Mouse (Mus musculus): Measurements from ENCODE around the gene Gnai2. TPM values are rescaled to one million over a fixed set of nuclear protein-coding genes. Genes with fewer than 3 reads are reported as not detected.

Gene Gnai2
- polyA plus RNA-seq, 1 experiment, result 499 TPM

DNA sequence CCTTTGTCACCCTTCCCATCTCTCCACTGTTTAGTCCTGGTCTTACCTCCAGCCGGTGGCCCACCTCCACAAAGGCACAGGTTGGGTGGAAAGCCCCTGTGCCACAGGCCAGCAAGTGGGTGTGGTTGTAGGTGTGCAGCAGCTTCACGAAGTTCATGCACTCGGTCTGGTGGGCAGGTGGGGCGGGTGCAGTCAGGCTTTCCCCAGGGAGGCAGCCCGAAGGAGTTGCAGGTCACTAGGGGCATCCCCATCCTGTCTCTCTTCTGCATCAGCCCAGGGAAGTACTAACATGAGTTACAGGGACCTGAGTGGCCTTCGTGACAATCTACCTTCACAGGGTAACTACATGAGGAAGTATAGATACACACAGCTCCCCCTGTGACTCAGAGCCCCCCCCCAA is 31.9 kb downstream of the Gnai2 start:
- H3ac ChIP-seq (ENCODE audit: control insufficient read depth, insufficient read length), result no peak overlapping the region
- H3K36me3 ChIP-seq (ENCODE audit: control insufficient read depth, insufficient read depth), result peaks cover 7% of the 10 kb centered on the region
- no peaks in the 10 kb centered on the region for H3K79me2 ChIP-seq (ENCODE audit: control insufficient read depth, insufficient read depth)
- H3K4me3 ChIP-seq, result no peak overlapping the region
- H3K27me3 ChIP-seq (ENCODE audit: control insufficient read depth, insufficient read depth, insufficient read length), result no peaks in the 10 kb centered on the region
- no peak for TF ChIP-seq REST (IDR thresholded peaks at IDR 0.05; ENCODE audit: insufficient read depth, insufficient read length)
- no peak for TF ChIP-seq CEBPB (IDR thresholded peaks at IDR 0.05; ENCODE audit: insufficient read depth, poor library complexity, severe bottlenecking)
- no peak for TF ChIP-seq TCF3 (IDR thresholded peaks at IDR 0.05; ENCODE audit: insufficient read length, low read depth)
- TF ChIP-seq USF1 (IDR thresholded peaks at IDR 0.05; ENCODE audit: low read depth), result no peak
- TF ChIP-seq E2F4 (IDR thresholded peaks at IDR 0.05; ENCODE audit: insufficient read depth), result no peak
- no peak for TF ChIP-seq MYOG (IDR thresholded peaks at IDR 0.05; ENCODE audit: control insufficient read depth in 1 of 3, insufficient read depth in 1 of 3, insufficient read length in 2 of 3, low read depth in 2 of 3)
- no peak for TF ChIP-seq POLR2AphosphoS2 (IDR thresholded peaks at IDR 0.05; ENCODE audit: insufficient read length, low read depth)
- no peak for TF ChIP-seq MYOD1 (IDR thresholded peaks at IDR 0.05; ENCODE audit: control insufficient read depth in 1 of 3, insufficient read length in 2 of 3, low read depth in 2 of 3)
- no peak for TF ChIP-seq MAX (IDR thresholded peaks at IDR 0.05; ENCODE audit: low read depth)
- no peak for TF ChIP-seq POLR2A (IDR thresholded peaks at IDR 0.05; ENCODE audit: insufficient read length, low read depth)
- TF ChIP-seq TCF12 (IDR thresholded peaks at IDR 0.05; ENCODE audit: insufficient read depth, poor library complexity, severe bottlenecking), result no peak
- no peak for TF ChIP-seq SRF (IDR thresholded peaks at IDR 0.05; ENCODE audit: control insufficient read depth, insufficient read length, low read depth)
- no peak overlapping the region for H3K4me2 ChIP-seq (ENCODE audit: low read depth)

DNA sequence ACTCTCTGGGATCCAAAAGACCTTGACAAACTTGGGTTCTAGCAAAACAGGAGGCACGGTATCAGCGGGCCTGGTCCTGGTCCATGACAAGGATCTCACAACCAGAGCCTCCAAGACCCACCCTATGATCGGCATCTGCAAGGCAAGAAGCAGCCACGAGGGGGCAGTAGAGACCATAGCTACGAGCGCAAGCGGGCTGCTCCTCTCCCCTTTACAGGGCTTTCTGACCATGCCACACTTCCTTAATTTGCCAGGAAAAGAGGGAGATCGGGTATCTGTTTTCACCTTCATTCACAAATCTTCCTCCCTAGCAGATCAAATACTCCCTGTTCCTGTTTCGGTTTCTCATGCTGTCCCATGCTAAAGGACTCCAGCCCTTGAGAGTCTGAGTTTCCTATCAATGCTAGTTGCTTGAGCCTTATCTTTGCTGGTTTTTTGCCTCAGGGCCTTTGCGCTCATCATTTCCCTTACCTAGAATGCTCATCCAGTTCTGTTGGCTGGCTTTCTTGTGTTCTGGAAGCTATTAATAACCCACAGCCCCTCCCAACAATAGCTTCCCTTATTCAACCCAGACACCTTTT is 33.0 kb downstream of the Gnai2 start:
- Histone ChIP-seq H3K79me2 (ENCODE audit: control insufficient read depth, insufficient read depth) (no peaks in the 10 kb centered on the region), H3K4me2 (ENCODE audit: low read depth) (peak overlapping the region; percentile 46), H3K36me3 (ENCODE audit: control insufficient read depth, insufficient read depth) (peaks cover 7% of the 10 kb centered on the region), H3K27me3 (ENCODE audit: control insufficient read depth, insufficient read depth, insufficient read length) (no peaks in the 10 kb centered on the region), H3ac (ENCODE audit: control insufficient read depth, insufficient read length) (no peak overlapping the region), H3K4me3 (no peak overlapping the region)
- no peak for TF ChIP-seq SRF (IDR thresholded peaks at IDR 0.05; ENCODE audit: control insufficient read depth, insufficient read length, low read depth)
- no peak for TF ChIP-seq E2F4 (IDR thresholded peaks at IDR 0.05; ENCODE audit: insufficient read depth)
- TF ChIP-seq POLR2A (IDR thresholded peaks at IDR 0.05; ENCODE audit: insufficient read length, low read depth), result no peak
- TF ChIP-seq TCF3 (IDR thresholded peaks at IDR 0.05; ENCODE audit: insufficient read length, low read depth), result no peak
- no peak for TF ChIP-seq MYOD1 (IDR thresholded peaks at IDR 0.05; ENCODE audit: control insufficient read depth in 1 of 3, insufficient read length in 2 of 3, low read depth in 2 of 3)

- Histone ChIP-seq H3K36me3 (ENCODE audit: control insufficient read depth, insufficient read depth) (peaks cover 7% of the 10 kb centered on the region), H3K4me2 (ENCODE audit: low read depth) (no peak overlapping the region), H3K79me2 (ENCODE audit: control insufficient read depth, insufficient read depth) (no peaks in the 10 kb centered on the region), H3K4me3 (no peak overlapping the region), H3K27me3 (ENCODE audit: control insufficient read depth, insufficient read depth, insufficient read length) (no peaks in the 10 kb centered on the region), H3ac (ENCODE audit: control insufficient read depth, insufficient read length) (no peak overlapping the region)
- no peak for TF ChIP-seq POLR2AphosphoS2 (IDR thresholded peaks at IDR 0.05; ENCODE audit: insufficient read length, low read depth)
- TF ChIP-seq USF1 (IDR thresholded peaks at IDR 0.05; ENCODE audit: low read depth), result no peak
- no peak for TF ChIP-seq POLR2A (IDR thresholded peaks at IDR 0.05; ENCODE audit: insufficient read length, low read depth)
- no peak for TF ChIP-seq REST (IDR thresholded peaks at IDR 0.05; ENCODE audit: insufficient read depth, insufficient read length)
Measured at GRCm38 (mm10) chr9:107601275-107601674, 33.9 kb downstream of the Gnai2 start.

DNA sequence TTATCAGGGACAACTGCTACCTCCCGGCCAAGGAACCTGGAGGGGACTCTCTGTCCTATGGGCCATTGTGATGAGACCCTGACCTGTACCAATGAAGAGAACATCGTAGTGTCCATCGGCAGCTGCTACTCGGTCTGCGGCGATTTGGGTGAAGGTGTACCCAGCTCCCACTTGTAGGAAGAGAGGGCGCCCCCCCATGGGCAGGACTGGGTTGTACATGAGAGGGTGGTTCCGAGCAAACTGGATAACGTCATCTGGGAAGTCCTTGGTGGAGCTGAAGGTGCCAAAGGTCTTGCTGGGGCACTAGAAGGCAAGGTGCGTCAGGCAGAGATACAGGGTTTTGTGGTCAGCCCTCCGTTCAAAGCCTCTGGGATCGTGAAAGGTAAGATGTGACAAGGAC is 34.4 kb downstream of the Gnai2 start:
- Histone ChIP-seq H3K4me3 (no peak overlapping the region), H3K36me3 (ENCODE audit: control insufficient read depth, insufficient read depth) (peaks cover 7% of the 10 kb centered on the region), H3K79me2 (ENCODE audit: control insufficient read depth, insufficient read depth) (no peaks in the 10 kb centered on the region), H3K4me2 (ENCODE audit: low read depth) (no peak overlapping the region), H3ac (ENCODE audit: control insufficient read depth, insufficient read length) (no peak overlapping the region), H3K27me3 (ENCODE audit: control insufficient read depth, insufficient read depth, insufficient read length) (no peaks in the 10 kb centered on the region)
- no peak for TF ChIP-seq MYOG (IDR thresholded peaks at IDR 0.05; ENCODE audit: control insufficient read depth in 1 of 3, insufficient read depth in 1 of 3, insufficient read length in 2 of 3, low read depth in 2 of 3)
- no peak for TF ChIP-seq MAX (IDR thresholded peaks at IDR 0.05; ENCODE audit: low read depth)
- no peak for TF ChIP-seq POLR2A (IDR thresholded peaks at IDR 0.05; ENCODE audit: insufficient read length, low read depth)
- no peak for TF ChIP-seq E2F4 (IDR thresholded peaks at IDR 0.05; ENCODE audit: insufficient read depth)
- no peak for TF ChIP-seq TCF12 (IDR thresholded peaks at IDR 0.05; ENCODE audit: insufficient read depth, poor library complexity, severe bottlenecking)
- TF ChIP-seq USF1 (IDR thresholded peaks at IDR 0.05; ENCODE audit: low read depth), result no peak
- TF ChIP-seq MYOD1 (IDR thresholded peaks at IDR 0.05; ENCODE audit: control insufficient read depth in 1 of 3, insufficient read length in 2 of 3, low read depth in 2 of 3), result no peak

DNA sequence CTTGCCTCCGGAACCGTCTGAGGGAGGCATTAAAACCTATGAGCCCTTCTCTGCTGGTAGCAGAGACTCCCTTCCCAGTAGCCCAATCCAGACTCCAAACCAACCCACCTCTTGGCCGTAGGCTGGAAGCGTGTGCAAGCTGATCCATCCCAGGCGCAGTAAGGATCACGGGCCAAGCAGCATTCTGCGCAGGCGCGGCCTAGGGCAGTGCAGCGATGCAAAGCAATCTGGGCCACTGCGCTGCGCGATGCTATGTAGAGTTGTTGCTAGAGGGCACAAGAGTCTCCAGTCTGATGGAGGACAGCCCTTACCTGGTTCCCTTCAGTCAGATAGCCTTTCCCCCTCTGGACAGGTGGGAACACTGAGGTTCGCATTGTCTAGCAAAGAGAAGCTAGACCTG is 35.3 kb downstream of the Gnai2 start:
- no peaks in the 10 kb centered on the region for H3K79me2 ChIP-seq (ENCODE audit: control insufficient read depth, insufficient read depth)
- H3K4me3 ChIP-seq, result no peak overlapping the region
- H3K4me2 ChIP-seq (ENCODE audit: low read depth), result no peak overlapping the region
- H3ac ChIP-seq (ENCODE audit: control insufficient read depth, insufficient read length), result no peak overlapping the region
- no peaks in the 10 kb centered on the region for H3K27me3 ChIP-seq (ENCODE audit: control insufficient read depth, insufficient read depth, insufficient read length)
- TF ChIP-seq MYOD1 (IDR thresholded peaks at IDR 0.05; ENCODE audit: control insufficient read depth in 1 of 3, insufficient read length in 2 of 3, low read depth in 2 of 3), result no peak
- no peak for TF ChIP-seq POLR2A (IDR thresholded peaks at IDR 0.05; ENCODE audit: insufficient read length, low read depth)
- no peak for TF ChIP-seq CEBPB (IDR thresholded peaks at IDR 0.05; ENCODE audit: insufficient read depth, poor library complexity, severe bottlenecking)
- no peak for TF ChIP-seq REST (IDR thresholded peaks at IDR 0.05; ENCODE audit: insufficient read depth, insufficient read length)
- no peak for TF ChIP-seq MYOG (IDR thresholded peaks at IDR 0.05; ENCODE audit: control insufficient read depth in 1 of 3, insufficient read depth in 1 of 3, insufficient read length in 2 of 3, low read depth in 2 of 3)
- no peak for TF ChIP-seq POLR2AphosphoS2 (IDR thresholded peaks at IDR 0.05; ENCODE audit: insufficient read length, low read depth)
- TF ChIP-seq TCF3 (IDR thresholded peaks at IDR 0.05; ENCODE audit: insufficient read length, low read depth), result no peak
- TF ChIP-seq E2F4 (IDR thresholded peaks at IDR 0.05; ENCODE audit: insufficient read depth), result no peak
- no peak for TF ChIP-seq SRF (IDR thresholded peaks at IDR 0.05; ENCODE audit: control insufficient read depth, insufficient read length, low read depth)
- no peak for TF ChIP-seq USF1 (IDR thresholded peaks at IDR 0.05; ENCODE audit: low read depth)
- TF ChIP-seq TCF12 (IDR thresholded peaks at IDR 0.05; ENCODE audit: insufficient read depth, poor library complexity, severe bottlenecking), result no peak
- TF ChIP-seq MAX (IDR thresholded peaks at IDR 0.05; ENCODE audit: low read depth), result no peak
- H3K36me3 ChIP-seq (ENCODE audit: control insufficient read depth, insufficient read depth), result peaks cover 7% of the 10 kb centered on the region

All from myocyte (in vitro differentiated cells).